Comparison of ENCODE assay signal across 37 mouse cellular contexts in genomic region chr7:97972486-97972885, GRCm38 (mm10). TPM values are rescaled to one million over a fixed set of nuclear protein-coding genes. Genes with fewer than 3 reads are reported as not detected.
"Had no signal": no experiment of that assay in that cellular context is flagged by ENCODE, and none has a peak within 500 bp of the region (broad histone marks: within the 10 kb centered on the region; RNA-seq: fewer than 3 reads in every experiment).

No protein-coding gene starts in this region.

- H3K4me3 ChIP-seq: heart, adult 2 months; heart, embryonic 13.5 days; heart, embryonic 15.5 days; hindbrain, embryonic 13.5 days; hindbrain, embryonic 15.5 days; layer of hippocampus, adult 2 months; left cerebral cortex, adult 2 months; limb, embryonic 10.5 days; limb, embryonic 12.5 days had no signal

- H3K9ac ChIP-seq: heart, embryonic 13.5 days; heart, embryonic 15.5 days; hindbrain, embryonic 13.5 days; hindbrain, embryonic 15.5 days; limb, embryonic 12.5 days; liver, embryonic 14.5 days had no signal

- H3K27ac ChIP-seq: heart, adult 2 months; heart, embryonic 13.5 days; heart, embryonic 15.5 days; hindbrain, embryonic 13.5 days; hindbrain, embryonic 15.5 days; hindbrain, postnatal 0 days; layer of hippocampus, adult 2 months; limb, embryonic 10.5 days; limb, embryonic 12.5 days; liver, embryonic 14.5 days had no signal

- H3K36me3 ChIP-seq: heart, embryonic 13.5 days; heart, embryonic 15.5 days; hindbrain, embryonic 13.5 days; hindbrain, embryonic 15.5 days; limb, embryonic 10.5 days; limb, embryonic 12.5 days had no signal

- H3K4me1 ChIP-seq: heart, embryonic 13.5 days; heart, embryonic 15.5 days; hindbrain, embryonic 13.5 days; hindbrain, embryonic 15.5 days; limb, embryonic 10.5 days; limb, embryonic 12.5 days had no signal

- H3K9me3 ChIP-seq: heart, embryonic 13.5 days; heart, embryonic 15.5 days; hindbrain, embryonic 13.5 days; hindbrain, embryonic 15.5 days; limb, embryonic 10.5 days; limb, embryonic 12.5 days had no signal

- H3K27me3 ChIP-seq: heart, embryonic 13.5 days; heart, embryonic 15.5 days; hindbrain, embryonic 13.5 days; hindbrain, embryonic 15.5 days; limb, embryonic 12.5 days had no signal

- DNase-seq: gastrocnemius, postnatal 14 days; gastrocnemius, postnatal 36 days; heart, adult 11 months; heart, adult 2 months; heart, postnatal 14 days; heart, postnatal 36 days; kidney, adult 18-20 months; kidney, adult 8-10 months; kidney, postnatal 10 days; kidney, postnatal 25 days; kidney, postnatal 4 days; liver had no signal

RNA-seq across cellular contexts. Expression of gene Gdpd4, which starts 52.7 kb away (rescaled TPM):
- total RNA-seq: gastrocnemius, adult 18-20 months; gastrocnemius, adult 8-10 months; heart, adult 2 months; heart, postnatal 14 days; heart, postnatal 36 days; hematopoietic stem cell, adult 5-6 weeks; hindbrain, postnatal 0 days; layer of hippocampus, adult 2 months; layer of hippocampus, postnatal 10 days; layer of hippocampus, postnatal 25 days; left cerebral cortex, adult 2 months; left cerebral cortex, postnatal 36 days had no signal
- polyA plus RNA-seq: heart, adult 2 months; heart, embryonic 11.5 days; heart, embryonic 13.5 days; heart, embryonic 15.5 days; heart, postnatal 0 days; hindbrain, embryonic 11.5 days; hindbrain, embryonic 15.5 days; hindbrain, postnatal 0 days; intestine, embryonic 14.5 days; intestine, embryonic 16.5 days; kidney, embryonic 14.5 days; kidney, embryonic 16.5 days; limb, embryonic 10.5 days; limb, embryonic 12.5 days; limb, embryonic 14.5 days; liver, embryonic 11.5 days; liver, embryonic 14.5 days had no signal
